ENCODE assay signal across 10 mouse cellular contexts in the genomic region with DNA sequence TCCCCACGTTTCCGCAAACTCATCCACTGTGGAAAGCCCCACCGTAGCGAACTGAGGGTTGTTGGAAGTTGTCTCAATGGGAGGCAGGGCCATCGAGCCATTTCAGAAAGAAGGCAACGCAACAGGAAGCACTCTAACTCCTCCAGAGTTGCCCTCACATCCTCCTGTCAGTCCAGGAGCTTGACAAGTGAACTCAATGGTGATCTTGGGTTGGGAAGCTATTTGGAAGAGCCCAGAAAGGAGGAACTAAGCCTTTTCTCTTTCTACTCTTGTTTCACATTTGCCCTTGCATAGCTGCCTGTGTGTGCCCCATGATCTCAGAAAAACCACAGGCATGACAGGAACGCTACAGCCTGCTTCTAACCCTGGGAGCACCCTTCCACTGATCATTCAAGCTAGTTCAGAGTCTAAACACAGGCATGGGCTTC. TPM values are rescaled to one million over a fixed set of nuclear protein-coding genes. Genes with fewer than 3 reads are reported as not detected.
DNase-seq lines count a peak whose midpoint lies in the region; ATAC-seq and TF ChIP-seq lines count a peak whose summit lies in the region.
"Had no signal": no experiment of that assay in that cellular context is flagged by ENCODE, and none has a peak within 500 bp of the region (broad histone marks: within the 10 kb centered on the region; RNA-seq: fewer than 3 reads in every experiment).

No protein-coding gene starts in this region.

- H3K27ac ChIP-seq in hindbrain, embryonic 12.5 days = 0 out of 2 replicates have a peak overlapping the region, but pooled peaks have one; percentile 37
- no peak overlapping the region for H3K27ac ChIP-seq in hindbrain, embryonic 14.5 days
- H3K27ac ChIP-seq in spleen, adult 2 months (ENCODE audit: insufficient read depth, low read length) = peak overlapping the region; percentile 14; the same call in 1 of the 2 replicates

- TF ChIP-seq CTCF in spleen, adult 2 months (IDR thresholded peaks at IDR 0.05; ENCODE audit: extremely low read depth, insufficient read depth, insufficient read length, insufficient replicate concordance) = no peak

- H3K4me2 ChIP-seq in hindbrain, embryonic 12.5 days (replicated peaks) = no peak overlapping the region
- no peak overlapping the region for H3K4me2 ChIP-seq in hindbrain, embryonic 14.5 days (replicated peaks)

- WGBS in hindbrain, embryonic 12.5 days = 81% methylated on average over 7 of the region's 7 CpGs
- 83% methylated on average over 7 of the region's 7 CpGs for WGBS in hindbrain, embryonic 14.5 days
- 27% methylated on average over 7 of the region's 7 CpGs for WGBS in spleen, adult 2 months

- no peak overlapping the region for H3K4me3 ChIP-seq in hindbrain, embryonic 12.5 days
- no peak overlapping the region for H3K4me3 ChIP-seq in hindbrain, embryonic 14.5 days (replicated peaks; ENCODE audit: low read length)
- H3K4me3 ChIP-seq in spleen, adult 2 months (ENCODE audit: extremely low read depth, insufficient read depth, insufficient read length) = no peak overlapping the region

- no peak for TF ChIP-seq POLR2A in spleen, adult 2 months (IDR thresholded peaks at IDR 0.05; ENCODE audit: low read depth, low read length)

- no peaks in the 10 kb centered on the region for H3K9me3 ChIP-seq in hindbrain, embryonic 12.5 days (replicated peaks)
- no peaks in the 10 kb centered on the region for H3K9me3 ChIP-seq in hindbrain, embryonic 14.5 days (ENCODE audit: control insufficient read depth, low read length)
- H3K9me3 ChIP-seq: G1E had no signal

- H3K27me3 ChIP-seq in hindbrain, embryonic 12.5 days = no peaks in the 10 kb centered on the region
- H3K27me3 ChIP-seq in hindbrain, embryonic 14.5 days (ENCODE audit: control insufficient read depth, insufficient read depth, low read length) = no peaks in the 10 kb centered on the region
- no peaks in the 10 kb centered on the region for H3K27me3 ChIP-seq in spleen, adult 2 months (ENCODE audit: control insufficient read depth, insufficient read depth, low read length)

- peaks cover 31% of the 10 kb centered on the region for H3K4me1 ChIP-seq in hindbrain, embryonic 12.5 days
- peaks cover 12% of the 10 kb centered on the region for H3K4me1 ChIP-seq in hindbrain, embryonic 14.5 days (replicated peaks; ENCODE audit: control insufficient read depth, insufficient read depth, low read length)
- no peaks in the 10 kb centered on the region for H3K4me1 ChIP-seq in spleen, adult 2 months (ENCODE audit: control insufficient read depth, insufficient read depth, insufficient read length)

- ATAC-seq in hindbrain, embryonic 12.5 days (ENCODE audit: low FRiP score) = no peak
- ATAC-seq in hindbrain, embryonic 14.5 days (ENCODE audit: low FRiP score) = no peak

- DNase-seq in hindbrain, embryonic 14.5 days (ENCODE audit: low spot score) = no peak
- DNase-seq in spleen, adult 2 months (ENCODE audit: low read depth in 1 of 2, low spot score in 2 of 2) = no peak
- no peak for DNase-seq in spleen, postnatal 14 days (ENCODE audit: low spot score in 2 of 2)
- DNase-seq in kidney, postnatal 25 days = peak; percentile 39 to 51
- DNase-seq in right cerebral cortex, postnatal 10 days (ENCODE audit: low spot score in 2 of 2) = no peak
- no peak for DNase-seq in spleen, adult 12 weeks (ENCODE audit: low spot score)
- DNase-seq in thymus, adult 18-20 months = no peak
- DNase-seq: right cerebral cortex, postnatal 25 days had no signal

- no peak overlapping the region for H3K9ac ChIP-seq in hindbrain, embryonic 12.5 days
- H3K9ac ChIP-seq in hindbrain, embryonic 14.5 days = no peak overlapping the region

- peaks cover 76% of the 10 kb centered on the region for H3K36me3 ChIP-seq in hindbrain, embryonic 12.5 days
- peaks cover 84% of the 10 kb centered on the region for H3K36me3 ChIP-seq in hindbrain, embryonic 14.5 days (replicated peaks; ENCODE audit: control insufficient read depth, insufficient read depth)
- no peaks in the 10 kb centered on the region for H3K36me3 ChIP-seq in spleen, adult 2 months (ENCODE audit: control insufficient read depth, insufficient read depth, low read length)
- H3K36me3 ChIP-seq: G1E had no signal

RNA-seq across cellular contexts. Expression of gene Amotl2, which starts 14.6 kb away (rescaled TPM):
- polyA plus RNA-seq in hindbrain, embryonic 12.5 days (2016; fragmentation: Nextera tagmentation; extraction: Ambion mirVana) = 109 and 110 TPM in 2 replicates
- polyA plus RNA-seq in hindbrain, embryonic 14.5 days (2014; fragmentation: Nextera tagmentation; extraction: Ambion mirVana) = 54.1 and 56.8 TPM in 2 replicates
- polyA plus RNA-seq in spleen, adult 2 months (2012; rRNA removed) = 10.7 and 10.9 TPM in 2 replicates
- polyA plus RNA-seq: G1E had no signal

Comparison
In these comparisons a context has a peak if more than half of its experiments do, and no peak if none do; other contexts are left out.
1. DNase-seq: peak in kidney, postnatal 25 days (2 of 2); none in hindbrain, embryonic 14.5 days (single experiment), spleen, adult 2 months (0 of 2), spleen, postnatal 14 days (0 of 2), right cerebral cortex, postnatal 10 days (0 of 2), spleen, adult 12 weeks (single experiment) and thymus, adult 18-20 months (0 of 2).